Mouse (Mus musculus) stomach, embryonic 16.5 days (tissue): ENCODE data around the gene Sema4d. TPM values are rescaled to one million over a fixed set of nuclear protein-coding genes. Genes with fewer than 3 reads are reported as not detected.

Experiments used
- ATAC-seq: fragments of 200-750 bp; cut with Nextera tagmentation; 2 replicates; pipeline ENCODE4 v1.8.0; 2017; ENCODE audit warnings: moderate number of reproducible peaks, moderate TSS enrichment; ENCODE audit not compliant: insufficient read depth, low FRiP score
- H3K27ac ChIP-seq: fragments of 300-500 bp; sonication (generic); 2 replicates; pipeline ENCODE4 v1.5.1; 2014; ENCODE audit warnings: low read length
- H3K27me3 ChIP-seq: fragments of 300-500 bp; sonication (generic); 2 replicates; pipeline ENCODE4 v1.6.1; 2014; ENCODE audit warnings: low read length, control low read depth, mixed read lengths; ENCODE audit not compliant: control insufficient read depth, insufficient read depth
- H3K36me3 ChIP-seq: fragments of 300-500 bp; sonication (generic); 2 replicates; pipeline ENCODE4 v1.6.1; 2014; ENCODE audit warnings: low read length; ENCODE audit not compliant: control insufficient read depth, insufficient read depth
- H3K4me1 ChIP-seq: fragments of 300-500 bp; sonication (generic); 2 replicates; pipeline ENCODE4 v1.6.1; 2014; ENCODE audit warnings: low read length, control low read depth, mixed read lengths; ENCODE audit not compliant: control insufficient read depth, insufficient read depth
- H3K4me2 ChIP-seq: fragments of 300-500 bp; sonication (generic); 2 replicates; pipeline ENCODE4 v1.6.1; 2014; ENCODE audit warnings: low read depth, low read length, mixed read lengths
- H3K4me3 ChIP-seq: fragments of 300-500 bp; sonication (generic); replicated peaks from 2 replicates; pipeline ENCODE4 v1.5.1; 2014; ENCODE audit warnings: mild to moderate bottlenecking, low read length
- H3K9ac ChIP-seq: fragments of 300-500 bp; sonication (generic); 2 replicates; pipeline ENCODE4 v1.6.1; 2014; ENCODE audit warnings: low read length
- H3K9me3 ChIP-seq: fragments of 300-500 bp; sonication (generic); replicated peaks from 2 replicates; pipeline ENCODE4 v1.6.1; 2016; ENCODE audit warnings: low read length, control low read depth; ENCODE audit not compliant: control insufficient read depth
- WGBS: fragments of 180-500 bp; shearing (Covaris S2); extraction: QIAGEN DNeasy Blood & Tissue Kit; methylation state at CpG from one replicate; pipeline ENCODE4 v1.1.7; 2014; 5-methylcytosine and 5-hydroxymethylcytosine counted together
- microRNA-seq: library from miRNA; unstranded; fragments of <30 nt; microRNA quantifications from one replicate; pipeline ENCODE4, GENCODE M21; 2016
- polyA plus RNA-seq: library from polyadenylated mRNA; unstranded; fragments of >200 nt; fragmentation: Nextera tagmentation; extraction: Ambion mirVana; gene quantifications from 2 replicates; pipeline ENCODE4 v1.2.1, GENCODE M21; 2015

The Sema4d gene
- polyA plus RNA-seq, 1 experiment from 2014 or later = 11.5 TPM

DNA sequence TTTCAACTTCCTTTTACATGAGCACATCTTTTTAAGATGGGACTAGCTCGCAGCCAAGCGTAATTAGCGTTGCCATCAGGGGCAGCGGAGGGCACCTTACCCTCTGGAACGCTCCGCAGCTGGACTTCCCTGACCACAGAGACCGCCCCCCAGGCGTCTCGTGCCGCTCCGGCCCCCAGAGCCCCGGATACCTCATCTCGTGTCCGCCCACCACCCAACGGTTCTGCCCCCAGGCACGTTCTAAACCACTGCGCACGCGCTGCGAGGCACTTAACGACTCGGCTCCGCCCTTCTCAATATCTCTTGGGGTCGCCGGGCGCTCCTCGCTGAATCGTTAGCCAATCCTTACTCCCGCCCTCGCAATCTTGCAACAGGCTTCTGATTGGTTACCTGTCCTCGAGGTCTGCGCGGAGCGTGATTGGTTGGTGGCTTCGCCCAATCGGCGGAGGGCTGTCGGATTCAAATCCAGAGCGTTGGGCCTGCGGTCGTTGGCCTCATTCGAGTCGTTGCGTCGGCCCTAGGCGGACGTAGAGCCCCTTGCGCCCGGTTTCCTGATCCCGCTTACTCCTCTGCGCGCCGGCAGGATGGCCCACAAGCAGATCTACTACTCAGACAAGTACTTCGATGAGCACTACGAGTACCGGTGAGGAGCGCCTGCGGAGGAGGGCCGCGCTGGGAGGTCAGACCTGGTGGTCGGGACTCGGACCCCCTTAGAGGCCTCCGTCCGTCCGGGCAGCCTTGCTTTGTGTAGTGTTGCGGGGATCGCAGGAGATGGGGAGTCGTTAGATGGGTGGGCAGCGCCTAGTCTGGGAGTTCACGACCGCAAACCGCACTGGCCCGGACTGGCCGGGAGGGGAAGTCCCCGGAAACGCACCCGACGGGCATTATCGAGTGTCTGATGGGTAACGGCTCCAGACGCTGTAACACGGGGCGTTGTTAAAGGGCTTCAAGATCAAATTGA, 148.4 kb downstream of the Sema4d start, which contains the start of gene Cks2:
Cks2 (plus strand) TSS at position 404 of the 961 bp plus-strand sequence.
- H3K9me3 ChIP-seq = no peaks in the 10 kb centered on the region
- no peaks in the 10 kb centered on the region for H3K27me3 ChIP-seq
- H3K36me3 ChIP-seq = no peaks in the 10 kb centered on the region
- peak; percentile 99 for ATAC-seq
- peak within 1 kb of the TSS; percentile 68 for H3K4me2 ChIP-seq
- H3K9ac ChIP-seq = peak within 1 kb of the TSS; percentile 82
- peak within 1 kb of the TSS; percentile 84 for H3K27ac ChIP-seq
- peaks cover 18% of the 10 kb centered on the region for H3K4me1 ChIP-seq
- peak within 1 kb of the TSS; percentile 81 for H3K4me3 ChIP-seq
- WGBS = under 1% methylated on average over 83 of the region's 83 CpGs

DNA sequence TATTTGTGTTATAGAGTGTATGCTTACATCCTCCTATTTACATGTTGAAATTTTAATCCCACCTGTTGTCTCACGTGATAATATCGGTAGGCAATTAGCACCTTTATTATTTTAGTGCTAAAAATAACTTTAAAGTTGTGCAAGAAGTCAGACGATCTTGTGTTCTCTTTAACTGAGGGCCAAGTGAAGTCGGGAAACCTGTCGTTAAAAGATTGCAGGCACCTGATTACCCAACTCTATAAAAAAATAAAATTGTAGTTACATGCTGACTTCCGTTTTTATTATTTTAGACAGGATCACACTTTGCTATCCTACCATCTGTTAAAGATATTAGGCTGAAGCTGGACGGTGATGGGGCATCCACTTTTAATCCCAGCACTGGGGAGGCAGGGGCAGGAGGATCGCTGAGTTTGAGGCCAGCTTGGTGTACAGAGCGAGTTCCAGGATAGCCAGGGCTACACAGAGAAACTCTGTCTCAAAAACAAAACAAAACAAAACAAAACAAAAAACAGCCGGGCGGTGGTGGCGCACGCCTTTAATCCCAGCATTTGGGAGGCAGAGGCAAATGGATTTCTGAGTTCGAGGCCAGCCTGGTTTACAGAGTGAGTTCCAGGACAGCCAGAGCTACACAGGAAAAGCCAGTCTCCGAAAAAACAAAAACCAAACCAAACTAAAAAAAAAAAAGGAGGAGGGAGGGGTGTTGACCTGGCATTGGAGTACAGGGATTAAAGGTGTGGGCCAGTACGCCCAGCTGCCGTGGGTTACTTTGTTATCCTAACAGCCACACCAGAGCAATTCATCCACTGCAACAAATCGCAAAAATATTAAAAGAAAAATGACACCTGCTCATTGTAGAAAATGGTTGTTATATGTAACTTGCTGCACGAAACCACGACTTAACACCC, 149.4 kb downstream of the Sema4d start:
- H3K36me3 ChIP-seq = no peaks in the 10 kb centered on the region
- no peak for ATAC-seq
- H3K27me3 ChIP-seq = no peaks in the 10 kb centered on the region
- 43% methylated on average over 20 of the region's 20 CpGs for WGBS
- H3K27ac ChIP-seq = peak overlapping the region; percentile 84
- H3K4me3 ChIP-seq = peak overlapping the region; percentile 81
- H3K4me2 ChIP-seq = peak overlapping the region; percentile 68
- peaks cover 18% of the 10 kb centered on the region for H3K4me1 ChIP-seq
- peak overlapping the region; percentile 76 for H3K9ac ChIP-seq
- H3K9me3 ChIP-seq = no peaks in the 10 kb centered on the region

DNA sequence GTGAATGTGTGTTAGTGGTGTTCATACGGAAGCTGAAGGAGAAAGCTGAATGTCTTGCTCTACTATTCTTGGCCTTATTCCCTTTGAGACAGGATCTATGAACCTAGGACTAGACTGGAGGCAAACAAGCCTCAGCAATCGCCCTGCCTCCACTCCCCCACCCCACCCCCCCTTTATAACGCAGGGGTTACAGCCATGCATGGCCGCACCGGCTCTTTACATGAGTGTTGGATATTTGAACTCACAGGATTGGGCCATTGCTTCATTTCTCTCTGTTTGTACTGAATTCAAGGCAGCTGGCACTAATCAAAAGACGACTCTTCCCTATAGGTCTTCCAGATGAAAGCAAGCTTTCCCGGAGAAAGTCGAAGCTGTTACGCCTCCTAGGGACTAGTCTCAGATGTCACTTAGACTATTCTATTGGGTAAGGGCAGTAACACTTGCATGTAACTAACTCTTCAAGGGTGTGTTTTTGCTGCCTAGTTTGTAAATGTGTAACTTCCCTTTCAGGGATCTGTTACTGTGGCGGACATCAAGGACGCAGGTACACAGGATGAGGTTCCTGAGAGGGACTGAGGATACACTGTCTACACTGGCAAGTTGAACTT, 151.3 kb downstream of the Sema4d start:
- no peak overlapping the region for H3K4me3 ChIP-seq
- no peak overlapping the region for H3K27ac ChIP-seq
- no peak for ATAC-seq
- no peak overlapping the region for H3K9ac ChIP-seq
- WGBS = 29% methylated on average over 11 of the region's 11 CpGs
- no peaks in the 10 kb centered on the region for H3K27me3 ChIP-seq
- H3K36me3 ChIP-seq = no peaks in the 10 kb centered on the region
- peaks cover 8% of the 10 kb centered on the region for H3K4me1 ChIP-seq
- no peak overlapping the region for H3K4me2 ChIP-seq
- no peaks in the 10 kb centered on the region for H3K9me3 ChIP-seq

DNA sequence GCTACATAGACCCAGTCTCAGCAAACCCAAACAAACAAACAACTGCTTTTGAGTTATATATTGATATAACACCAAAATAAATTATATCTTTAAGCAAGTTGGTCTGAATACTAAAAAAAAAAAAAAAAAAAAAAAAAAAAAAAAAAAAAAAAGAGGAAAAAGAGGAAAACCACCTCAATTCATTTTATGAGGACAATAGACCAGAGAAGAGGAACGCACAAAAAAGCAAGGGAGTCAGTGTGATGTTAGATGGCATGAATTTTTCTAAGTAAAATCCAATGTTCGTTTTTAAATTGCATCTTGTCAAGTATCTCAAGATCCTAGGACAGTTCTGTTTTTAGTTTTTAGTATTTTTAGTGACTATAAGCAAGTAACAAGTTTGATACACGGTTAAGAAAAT, 152.1 kb downstream of the Sema4d start:
- Histone ChIP-seq H3K36me3 (no peaks in the 10 kb centered on the region), H3K27me3 (no peaks in the 10 kb centered on the region), H3K4me2 (no peak overlapping the region), H3K9me3 (no peaks in the 10 kb centered on the region), H3K4me3 (no peak overlapping the region), H3K9ac (no peak overlapping the region), H3K27ac (no peak overlapping the region), H3K4me1 (no peaks in the 10 kb centered on the region)
- ATAC-seq = no peak
- 86% methylated on average over 3 of the region's 3 CpGs for WGBS

DNA sequence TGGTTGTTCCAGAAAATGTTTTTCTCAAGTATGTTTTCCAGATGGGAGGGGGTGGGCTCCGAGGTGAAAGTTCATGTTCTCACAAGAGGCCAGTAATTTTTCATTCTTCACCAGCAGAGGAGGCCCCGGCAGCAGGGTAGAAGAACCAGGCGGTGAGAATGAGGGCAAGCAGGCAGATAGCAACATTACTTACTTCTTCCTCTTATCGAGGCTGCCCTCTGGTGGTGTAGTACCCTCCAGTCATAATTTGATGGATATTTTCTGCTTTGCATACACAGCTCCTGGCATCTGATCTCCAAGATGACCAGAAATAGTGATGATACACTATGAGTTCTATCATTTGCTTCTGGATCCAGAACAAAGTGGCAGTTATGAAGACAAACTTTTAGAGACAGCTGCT, 154.6 kb downstream of the Sema4d start:
- Histone ChIP-seq H3K27me3 (no peaks in the 10 kb centered on the region), H3K27ac (no peak overlapping the region), H3K9ac (no peak overlapping the region), H3K4me2 (no peak overlapping the region), H3K9me3 (no peaks in the 10 kb centered on the region), H3K4me3 (no peak overlapping the region), H3K4me1 (no peaks in the 10 kb centered on the region), H3K36me3 (no peaks in the 10 kb centered on the region)
- no peak for ATAC-seq
- 79% methylated on average over 4 of the region's 4 CpGs for WGBS

Small RNAs within 50 kb of the gene (microRNA-seq; reads per million reads assigned to microRNA genes)
- gene Gm23566 = not detected

Other genes with a start within 250 kb of the Sema4d start
- gene Shc3, start 224.3 kb downstream of the Sema4d start, polyA plus RNA-seq = 0.14 and 0.31 TPM in 2 replicates
- gene Cks2, start 148.5 kb downstream of the Sema4d start, polyA plus RNA-seq = 262 and 274 TPM in 2 replicates
- gene Secisbp2, start 142.1 kb downstream of the Sema4d start, polyA plus RNA-seq = 22.6 and 24.4 TPM in 2 replicates
- gene Gadd45g, start 52.9 kb upstream of the Sema4d start, polyA plus RNA-seq = 41.4 and 44.0 TPM in 2 replicates